Mouse (Mus musculus): Measurements from ENCODE around the gene Zfhx3. TPM values are rescaled to one million over a fixed set of nuclear protein-coding genes. Genes with fewer than 3 reads are reported as not detected.

The Zfhx3 gene
- polyA plus RNA-seq, 1 experiment, result 14.0 TPM

GRCm38 (mm10) chr8:108701381-108702175 lies 759.1 kb downstream of the Zfhx3 start:
- H3K36me3 ChIP-seq (ENCODE audit: control insufficient read depth, insufficient read depth, low read length, poor library complexity, severe bottlenecking), result no peaks in the 10 kb centered on the region; the same call in 1 of the 2 replicates
- H3K27me3 ChIP-seq (ENCODE audit: control insufficient read depth, insufficient read depth, low read length, poor library complexity, severe bottlenecking), result peaks cover 51% of the 10 kb centered on the region
- no peak overlapping the region for H3K27ac ChIP-seq (ENCODE audit: insufficient read depth, low read length)
- no peak overlapping the region for H3K4me3 ChIP-seq (ENCODE audit: low read depth, low read length)
- peaks cover 2% of the 10 kb centered on the region for H3K4me1 ChIP-seq (ENCODE audit: control insufficient read depth, insufficient read depth, low read length)
- no peaks in the 10 kb centered on the region; the same call in 1 of the 2 replicates for H3K9me3 ChIP-seq (replicated peaks; ENCODE audit: control insufficient read depth, insufficient read depth, low read length, poor library complexity, severe bottlenecking)
- TF ChIP-seq EP300 (IDR thresholded peaks at IDR 0.05; ENCODE audit: insufficient read depth, low read depth, low read length), result no peak
- TF ChIP-seq CTCF (IDR thresholded peaks at IDR 0.05; ENCODE audit: low read depth, low read length), result no peak
- no peak for TF ChIP-seq POLR2A (IDR thresholded peaks at IDR 0.05; ENCODE audit: insufficient read depth, low read length)
- H3K9ac ChIP-seq (ENCODE audit: low read depth, poor library complexity, severe bottlenecking), result no peak overlapping the region

- Histone ChIP-seq H3K9ac (ENCODE audit: low read depth, poor library complexity, severe bottlenecking) (no peak overlapping the region), H3K9me3 (replicated peaks; ENCODE audit: control insufficient read depth, insufficient read depth, low read length, poor library complexity, severe bottlenecking) (no peaks in the 10 kb centered on the region; the same call in 1 of the 2 replicates), H3K4me3 (ENCODE audit: low read depth, low read length) (no peak overlapping the region), H3K4me1 (ENCODE audit: control insufficient read depth, insufficient read depth, low read length) (peaks cover 2% of the 10 kb centered on the region), H3K36me3 (ENCODE audit: control insufficient read depth, insufficient read depth, low read length, poor library complexity, severe bottlenecking) (no peaks in the 10 kb centered on the region; the same call in 1 of the 2 replicates), H3K27ac (ENCODE audit: insufficient read depth, low read length) (no peak overlapping the region), H3K27me3 (ENCODE audit: control insufficient read depth, insufficient read depth, low read length, poor library complexity, severe bottlenecking) (peaks cover 48% of the 10 kb centered on the region)
- no peak for TF ChIP-seq POLR2A (IDR thresholded peaks at IDR 0.05; ENCODE audit: insufficient read depth, low read length)
- no peak for TF ChIP-seq CTCF (IDR thresholded peaks at IDR 0.05; ENCODE audit: low read depth, low read length)
- no peak for TF ChIP-seq EP300 (IDR thresholded peaks at IDR 0.05; ENCODE audit: insufficient read depth, low read depth, low read length)
Observed at GRCm38 (mm10) chr8:108702201-108702600, 759.8 kb downstream of the Zfhx3 start.

GRCm38 (mm10) chr8:108705751-108706150 lies 763.3 kb downstream of the Zfhx3 start:
- peaks cover 2% of the 10 kb centered on the region for H3K4me1 ChIP-seq (ENCODE audit: control insufficient read depth, insufficient read depth, low read length)
- H3K4me3 ChIP-seq (ENCODE audit: low read depth, low read length), result no peak overlapping the region
- no peak overlapping the region for H3K9ac ChIP-seq (ENCODE audit: low read depth, poor library complexity, severe bottlenecking)
- no peak overlapping the region for H3K27ac ChIP-seq (ENCODE audit: insufficient read depth, low read length)
- H3K9me3 ChIP-seq (replicated peaks; ENCODE audit: control insufficient read depth, insufficient read depth, low read length, poor library complexity, severe bottlenecking), result no peaks in the 10 kb centered on the region; the same call in 1 of the 2 replicates
- H3K27me3 ChIP-seq (ENCODE audit: control insufficient read depth, insufficient read depth, low read length, poor library complexity, severe bottlenecking), result peaks cover 43% of the 10 kb centered on the region
- TF ChIP-seq POLR2A (IDR thresholded peaks at IDR 0.05; ENCODE audit: insufficient read depth, low read length) (no peak), CTCF (IDR thresholded peaks at IDR 0.05; ENCODE audit: low read depth, low read length) (no peak), EP300 (IDR thresholded peaks at IDR 0.05; ENCODE audit: insufficient read depth, low read depth, low read length) (no peak)
- no peaks in the 10 kb centered on the region; the same call in 1 of the 2 replicates for H3K36me3 ChIP-seq (ENCODE audit: control insufficient read depth, insufficient read depth, low read length, poor library complexity, severe bottlenecking)

- Histone ChIP-seq H3K27me3 (ENCODE audit: control insufficient read depth, insufficient read depth, low read length, poor library complexity, severe bottlenecking) (peaks cover 38% of the 10 kb centered on the region), H3K9ac (ENCODE audit: low read depth, poor library complexity, severe bottlenecking) (no peak overlapping the region), H3K4me3 (ENCODE audit: low read depth, low read length) (no peak overlapping the region), H3K27ac (ENCODE audit: insufficient read depth, low read length) (no peak overlapping the region), H3K36me3 (ENCODE audit: control insufficient read depth, insufficient read depth, low read length, poor library complexity, severe bottlenecking) (no peaks in the 10 kb centered on the region; the same call in 1 of the 2 replicates), H3K9me3 (replicated peaks; ENCODE audit: control insufficient read depth, insufficient read depth, low read length, poor library complexity, severe bottlenecking) (no peaks in the 10 kb centered on the region; the same call in 1 of the 2 replicates), H3K4me1 (ENCODE audit: control insufficient read depth, insufficient read depth, low read length) (peaks cover 2% of the 10 kb centered on the region)
- no peak for TF ChIP-seq CTCF (IDR thresholded peaks at IDR 0.05; ENCODE audit: low read depth, low read length)
- TF ChIP-seq POLR2A (IDR thresholded peaks at IDR 0.05; ENCODE audit: insufficient read depth, low read length), result no peak
- no peak for TF ChIP-seq EP300 (IDR thresholded peaks at IDR 0.05; ENCODE audit: insufficient read depth, low read depth, low read length)
Observed at GRCm38 (mm10) chr8:108706491-108706847, 764.0 kb downstream of the Zfhx3 start.

- no peak overlapping the region for H3K9ac ChIP-seq (ENCODE audit: low read depth, poor library complexity, severe bottlenecking)
- peaks cover 35% of the 10 kb centered on the region for H3K27me3 ChIP-seq (ENCODE audit: control insufficient read depth, insufficient read depth, low read length, poor library complexity, severe bottlenecking)
- H3K36me3 ChIP-seq (ENCODE audit: control insufficient read depth, insufficient read depth, low read length, poor library complexity, severe bottlenecking), result no peaks in the 10 kb centered on the region; the same call in 1 of the 2 replicates
- H3K4me3 ChIP-seq (ENCODE audit: low read depth, low read length), result no peak overlapping the region
- H3K9me3 ChIP-seq (replicated peaks; ENCODE audit: control insufficient read depth, insufficient read depth, low read length, poor library complexity, severe bottlenecking), result no peaks in the 10 kb centered on the region; the same call in 1 of the 2 replicates
- H3K27ac ChIP-seq (ENCODE audit: insufficient read depth, low read length), result no peak overlapping the region
- peaks cover 2% of the 10 kb centered on the region for H3K4me1 ChIP-seq (ENCODE audit: control insufficient read depth, insufficient read depth, low read length)
- TF ChIP-seq EP300 (IDR thresholded peaks at IDR 0.05; ENCODE audit: insufficient read depth, low read depth, low read length), result no peak
- TF ChIP-seq CTCF (IDR thresholded peaks at IDR 0.05; ENCODE audit: low read depth, low read length), result no peak
- no peak for TF ChIP-seq POLR2A (IDR thresholded peaks at IDR 0.05; ENCODE audit: insufficient read depth, low read length)
Observed at GRCm38 (mm10) chr8:108706848-108707541, 764.6 kb downstream of the Zfhx3 start.
